Mouse (Mus musculus): Measurements from ENCODE around the gene Rnf10. TPM values are rescaled to one million over a fixed set of nuclear protein-coding genes. Genes with fewer than 3 reads are reported as not detected.
A peak's percentile ranks its signal among the peaks of the same experiment; 100 is the strongest.
"Not testable (repeated sequence)": the region's sequence is repeated elsewhere in the genome, so short reads cannot be mapped to it uniquely, and the experiment has no call there.

The Rnf10 gene
- polyA plus RNA-seq, 1 experiment from 2014 or later = 58.0 TPM

- peak overlapping the region; percentile 70; the same call in 1 of the 2 replicates for H3K4me2 ChIP-seq
- H3K9me3 ChIP-seq (replicated peaks; ENCODE audit: control insufficient read depth, low read length); H3K27ac ChIP-seq (ENCODE audit: low read depth, low read length); H3K9ac ChIP-seq (ENCODE audit: low read depth, low read length); ATAC-seq (replicated peaks; ENCODE audit: insufficient number of reproducible peaks, low FRiP score, low TSS enrichment); H3K27me3 ChIP-seq (ENCODE audit: control insufficient read depth, insufficient read depth, low read length); H3K36me3 ChIP-seq (ENCODE audit: control insufficient read depth, insufficient read depth, low read length): not testable (repeated sequence)
- 62% methylated on average over 7 of the region's 7 CpGs for WGBS (ENCODE audit: insufficient replicate concordance)
- 0 out of 2 replicates have a peak overlapping the region, but pooled peaks have one; percentile 91 for H3K4me3 ChIP-seq (ENCODE audit: low read depth, low read length)
- peaks cover 15% of the 10 kb centered on the region for H3K4me1 ChIP-seq (ENCODE audit: control insufficient read depth, insufficient read depth, low read length)
Observed at GRCm38 (mm10) chr5:115302190-115302589, 29.5 kb upstream of the Rnf10 start.

GRCm38 (mm10) chr5:115301615-115302014 is 28.9 kb upstream of the Rnf10 start:
- no peak for ATAC-seq (replicated peaks; ENCODE audit: insufficient number of reproducible peaks, low FRiP score, low TSS enrichment)
- H3K4me1 ChIP-seq (ENCODE audit: control insufficient read depth, insufficient read depth, low read length) = peaks cover 15% of the 10 kb centered on the region
- peaks cover 12% of the 10 kb centered on the region; the same call in 1 of the 2 replicates for H3K36me3 ChIP-seq (ENCODE audit: control insufficient read depth, insufficient read depth, low read length)
- peak overlapping the region; percentile 70 for H3K4me2 ChIP-seq
- H3K27me3 ChIP-seq (ENCODE audit: control insufficient read depth, insufficient read depth, low read length) = no peaks in the 10 kb centered on the region
- H3K9me3 ChIP-seq (replicated peaks; ENCODE audit: control insufficient read depth, low read length) = no peaks in the 10 kb centered on the region
- H3K9ac ChIP-seq (ENCODE audit: low read depth, low read length) = peak overlapping the region; percentile 62
- peak overlapping the region; percentile 69; the same call in 1 of the 2 replicates for H3K27ac ChIP-seq (ENCODE audit: low read depth, low read length)
- 33% methylated on average over 13 of the region's 13 CpGs for WGBS (ENCODE audit: insufficient replicate concordance)
- H3K4me3 ChIP-seq (ENCODE audit: low read depth, low read length) = peak overlapping the region; percentile 91

- peak within 1 kb of the TSS; percentile 91 for H3K4me3 ChIP-seq (ENCODE audit: low read depth, low read length)
- peak within 1 kb of the TSS; percentile 88 for H3K9ac ChIP-seq (ENCODE audit: low read depth, low read length)
- WGBS (ENCODE audit: insufficient replicate concordance) = under 1% methylated on average over 66 of the region's 66 CpGs
- ATAC-seq (replicated peaks; ENCODE audit: insufficient number of reproducible peaks, low FRiP score, low TSS enrichment) = peak; percentile 98
- H3K4me1 ChIP-seq (ENCODE audit: control insufficient read depth, insufficient read depth, low read length) = peaks cover 15% of the 10 kb centered on the region
- H3K9me3 ChIP-seq (replicated peaks; ENCODE audit: control insufficient read depth, low read length) = no peaks in the 10 kb centered on the region
- peak within 1 kb of the TSS; percentile 70 for H3K4me2 ChIP-seq
- H3K27ac ChIP-seq (ENCODE audit: low read depth, low read length) = peak within 1 kb of the TSS; percentile 90
- H3K27me3 ChIP-seq (ENCODE audit: control insufficient read depth, insufficient read depth, low read length) = no peaks in the 10 kb centered on the region
- H3K36me3 ChIP-seq (ENCODE audit: control insufficient read depth, insufficient read depth, low read length) = peaks cover 15% of the 10 kb centered on the region
Observed at GRCm38 (mm10) chr5:115300792-115301614, 28.3 kb upstream of the Rnf10 start, which contains the start of gene Dynll1. Gene Dynll1 (minus strand): TSS chr5:115300999.

GRCm38 (mm10) chr5:115300035-115300744 is 27.5 kb upstream of the Rnf10 start:
- Histone ChIP-seq H3K9me3 (replicated peaks; ENCODE audit: control insufficient read depth, low read length) (no peaks in the 10 kb centered on the region), H3K9ac (ENCODE audit: low read depth, low read length) (peak overlapping the region; percentile 88), H3K4me2 (peak overlapping the region; percentile 70), H3K27me3 (ENCODE audit: control insufficient read depth, insufficient read depth, low read length) (no peaks in the 10 kb centered on the region), H3K36me3 (ENCODE audit: control insufficient read depth, insufficient read depth, low read length) (peaks cover 22% of the 10 kb centered on the region), H3K27ac (ENCODE audit: low read depth, low read length) (peak overlapping the region; percentile 90), H3K4me1 (ENCODE audit: control insufficient read depth, insufficient read depth, low read length) (peaks cover 15% of the 10 kb centered on the region), H3K4me3 (ENCODE audit: low read depth, low read length) (peak overlapping the region; percentile 91)
- 0 out of 2 replicates have a peak, but pooled peaks have one; percentile 2 for ATAC-seq (replicated peaks; ENCODE audit: insufficient number of reproducible peaks, low FRiP score, low TSS enrichment)
- WGBS (ENCODE audit: insufficient replicate concordance) = under 1% methylated on average over 46 of the region's 46 CpGs

- Histone ChIP-seq H3K4me2 (peak overlapping the region; percentile 6; the same call in 1 of the 2 replicates), H3K9ac (ENCODE audit: low read depth, low read length) (no peak overlapping the region), H3K4me1 (ENCODE audit: control insufficient read depth, insufficient read depth, low read length) (peaks cover 15% of the 10 kb centered on the region), H3K36me3 (ENCODE audit: control insufficient read depth, insufficient read depth, low read length) (peaks cover 26% of the 10 kb centered on the region), H3K9me3 (replicated peaks; ENCODE audit: control insufficient read depth, low read length) (no peaks in the 10 kb centered on the region), H3K4me3 (ENCODE audit: low read depth, low read length) (no peak overlapping the region), H3K27me3 (ENCODE audit: control insufficient read depth, insufficient read depth, low read length) (no peaks in the 10 kb centered on the region), H3K27ac (ENCODE audit: low read depth, low read length) (0 out of 2 replicates have a peak overlapping the region, but pooled peaks have one; percentile 0)
- ATAC-seq (replicated peaks; ENCODE audit: insufficient number of reproducible peaks, low FRiP score, low TSS enrichment) = no peak
- 74% methylated on average over 10 of the region's 10 CpGs for WGBS (ENCODE audit: insufficient replicate concordance)
Observed at GRCm38 (mm10) chr5:115296347-115296746, 23.6 kb upstream of the Rnf10 start.

GRCm38 (mm10) chr5:115294173-115294572 is 21.5 kb upstream of the Rnf10 start:
- no peaks in the 10 kb centered on the region for H3K27me3 ChIP-seq (ENCODE audit: control insufficient read depth, insufficient read depth, low read length)
- 85% methylated on average over 8 of the region's 8 CpGs for WGBS (ENCODE audit: insufficient replicate concordance)
- H3K4me3 ChIP-seq (ENCODE audit: low read depth, low read length) = no peak overlapping the region

GRCm38 (mm10) chr5:115284735-115285134 is 12.0 kb upstream of the Rnf10 start:
- ATAC-seq (replicated peaks; ENCODE audit: insufficient number of reproducible peaks, low FRiP score, low TSS enrichment) = no peak
- Histone ChIP-seq H3K4me3 (ENCODE audit: low read depth, low read length) (no peak overlapping the region), H3K27me3 (ENCODE audit: control insufficient read depth, insufficient read depth, low read length) (no peaks in the 10 kb centered on the region), H3K9me3 (replicated peaks; ENCODE audit: control insufficient read depth, low read length) (no peaks in the 10 kb centered on the region), H3K27ac (ENCODE audit: low read depth, low read length) (no peak overlapping the region), H3K36me3 (ENCODE audit: control insufficient read depth, insufficient read depth, low read length) (peaks cover 9% of the 10 kb centered on the region), H3K4me1 (ENCODE audit: control insufficient read depth, insufficient read depth, low read length) (peaks cover 6% of the 10 kb centered on the region), H3K9ac (ENCODE audit: low read depth, low read length) (no peak overlapping the region), H3K4me2 (no peak overlapping the region)
- 85% methylated on average over 3 of the region's 3 CpGs for WGBS (ENCODE audit: insufficient replicate concordance)

More at GRCm38 (mm10) chr5:115294173-115294572, 21.5 kb upstream of the Rnf10 start:
- H3K4me1 ChIP-seq (ENCODE audit: control insufficient read depth, insufficient read depth, low read length) = peaks cover 10% of the 10 kb centered on the region
- H3K9me3 ChIP-seq (replicated peaks; ENCODE audit: control insufficient read depth, low read length) = no peaks in the 10 kb centered on the region
- no peak overlapping the region for H3K4me2 ChIP-seq
- H3K36me3 ChIP-seq (ENCODE audit: control insufficient read depth, insufficient read depth, low read length) = peaks cover 26% of the 10 kb centered on the region
- H3K27ac ChIP-seq (ENCODE audit: low read depth, low read length) = no peak overlapping the region
- no peak overlapping the region for H3K9ac ChIP-seq (ENCODE audit: low read depth, low read length)
- ATAC-seq (replicated peaks; ENCODE audit: insufficient number of reproducible peaks, low FRiP score, low TSS enrichment) = no peak

GRCm38 (mm10) chr5:115280050-115280687 is 7.5 kb upstream of the Rnf10 start:
- peaks cover 4% of the 10 kb centered on the region for H3K4me1 ChIP-seq (ENCODE audit: control insufficient read depth, insufficient read depth, low read length)
- H3K27me3 ChIP-seq (ENCODE audit: control insufficient read depth, insufficient read depth, low read length) = no peaks in the 10 kb centered on the region
- ATAC-seq (replicated peaks; ENCODE audit: insufficient number of reproducible peaks, low FRiP score, low TSS enrichment) = no peak
- H3K36me3 ChIP-seq (ENCODE audit: control insufficient read depth, insufficient read depth, low read length) = peaks cover 7% of the 10 kb centered on the region
- no peaks in the 10 kb centered on the region for H3K9me3 ChIP-seq (replicated peaks; ENCODE audit: control insufficient read depth, low read length)
- 9% methylated on average over 17 of the region's 17 CpGs for WGBS (ENCODE audit: insufficient replicate concordance)
- peak overlapping the region; percentile 70 for H3K27ac ChIP-seq (ENCODE audit: low read depth, low read length)
- peak overlapping the region; percentile 86 for H3K4me2 ChIP-seq
- peak overlapping the region; percentile 85 for H3K9ac ChIP-seq (ENCODE audit: low read depth, low read length)
- H3K4me3 ChIP-seq (ENCODE audit: low read depth, low read length) = peak overlapping the region; percentile 97
